Mouse (Mus musculus): ENCODE data around the gene Taf5l. TPM values are rescaled to one million over a fixed set of nuclear protein-coding genes. Genes with fewer than 3 reads are reported as not detected.

The Taf5l gene
- 45.9 and 47.6 TPM in 2 replicates for polyA plus RNA-seq (2014; fragmentation: Nextera tagmentation; extraction: Ambion mirVana)

DNA sequence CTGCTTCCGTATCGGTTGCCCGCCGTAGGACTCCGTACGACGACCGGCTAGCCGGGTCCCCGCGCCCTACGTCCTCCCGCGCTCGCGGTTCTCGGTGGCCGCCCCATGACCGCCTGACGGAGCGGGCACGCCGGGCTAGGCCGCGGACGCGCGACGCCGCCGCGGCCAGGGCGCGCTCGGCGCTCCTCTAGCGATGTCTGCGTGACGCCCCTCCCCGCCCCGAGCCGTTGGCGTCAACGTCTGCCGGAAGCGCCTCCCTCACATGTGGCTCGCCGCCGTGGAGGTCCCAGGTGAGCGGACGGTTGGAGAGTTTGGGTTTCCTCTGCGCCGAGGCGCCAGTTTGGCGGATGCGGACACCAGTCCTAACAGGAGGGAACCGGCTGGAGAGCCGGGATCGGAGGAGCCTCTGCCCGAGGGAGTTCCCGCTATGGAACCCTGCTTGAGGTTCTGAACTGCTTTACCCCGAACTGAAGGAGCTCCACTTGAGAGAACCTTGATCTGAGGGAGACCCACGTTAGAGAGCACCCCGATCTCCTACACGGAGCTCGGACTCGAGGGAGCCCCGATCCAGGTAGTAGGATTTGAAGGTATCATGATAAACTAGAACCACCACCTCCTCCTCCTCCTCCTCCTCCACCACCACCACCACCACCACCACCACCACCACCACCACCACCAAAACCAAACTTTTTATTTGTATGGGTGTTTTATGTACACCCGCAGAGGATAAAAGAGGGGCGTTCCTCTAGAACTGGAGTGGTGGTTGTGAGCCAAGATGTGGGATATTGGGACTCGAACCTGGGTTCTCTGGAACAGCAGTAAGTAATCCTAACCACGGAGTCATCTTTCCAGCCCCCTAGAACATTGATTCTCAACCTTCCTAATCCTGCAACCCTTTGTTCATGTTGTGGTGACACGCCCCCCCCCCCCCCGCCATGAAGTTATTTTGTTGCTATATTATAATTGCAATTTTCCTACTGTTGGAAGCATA, at the start of gene Taf5l, which contains the start of gene Urb2:
Gene Taf5l, minus strand, starts transcription at position 161 of the 991 bp plus-strand sequence.
Gene Urb2, plus strand, starts transcription at position 272 of the 991 bp plus-strand sequence.
- no peaks in the 10 kb centered on the region for H3K9me3 ChIP-seq (ENCODE audit: control insufficient read depth, low read length)
- H3K4me2 ChIP-seq (ENCODE audit: low read depth, low read length, severe bottlenecking), result peak within 1 kb of the TSS; percentile 68
- WGBS, result under 1% methylated on average over 67 of the region's 74 CpGs
- no peaks in the 10 kb centered on the region for H3K27me3 ChIP-seq (ENCODE audit: control insufficient read depth, insufficient read depth, low read length)
- peak; percentile 96 for DNase-seq (ENCODE audit: low spot score)
- peak within 1 kb of the TSS; percentile 83 for H3K4me3 ChIP-seq (ENCODE audit: low read depth, low read length)
- peak; percentile 92 for ATAC-seq (replicated peaks; ENCODE audit: low FRiP score)
- H3K9ac ChIP-seq (ENCODE audit: low read length), result peak within 1 kb of the TSS; percentile 82
- H3K4me1 ChIP-seq (replicated peaks; ENCODE audit: control insufficient read depth, insufficient read depth, low read length), result peaks cover 12% of the 10 kb centered on the region
- H3K36me3 ChIP-seq (ENCODE audit: control insufficient read depth, insufficient read depth, low read length), result no peaks in the 10 kb centered on the region
- H3K27ac ChIP-seq (ENCODE audit: low read depth, low read length), result peak within 1 kb of the TSS; percentile 70

DNA sequence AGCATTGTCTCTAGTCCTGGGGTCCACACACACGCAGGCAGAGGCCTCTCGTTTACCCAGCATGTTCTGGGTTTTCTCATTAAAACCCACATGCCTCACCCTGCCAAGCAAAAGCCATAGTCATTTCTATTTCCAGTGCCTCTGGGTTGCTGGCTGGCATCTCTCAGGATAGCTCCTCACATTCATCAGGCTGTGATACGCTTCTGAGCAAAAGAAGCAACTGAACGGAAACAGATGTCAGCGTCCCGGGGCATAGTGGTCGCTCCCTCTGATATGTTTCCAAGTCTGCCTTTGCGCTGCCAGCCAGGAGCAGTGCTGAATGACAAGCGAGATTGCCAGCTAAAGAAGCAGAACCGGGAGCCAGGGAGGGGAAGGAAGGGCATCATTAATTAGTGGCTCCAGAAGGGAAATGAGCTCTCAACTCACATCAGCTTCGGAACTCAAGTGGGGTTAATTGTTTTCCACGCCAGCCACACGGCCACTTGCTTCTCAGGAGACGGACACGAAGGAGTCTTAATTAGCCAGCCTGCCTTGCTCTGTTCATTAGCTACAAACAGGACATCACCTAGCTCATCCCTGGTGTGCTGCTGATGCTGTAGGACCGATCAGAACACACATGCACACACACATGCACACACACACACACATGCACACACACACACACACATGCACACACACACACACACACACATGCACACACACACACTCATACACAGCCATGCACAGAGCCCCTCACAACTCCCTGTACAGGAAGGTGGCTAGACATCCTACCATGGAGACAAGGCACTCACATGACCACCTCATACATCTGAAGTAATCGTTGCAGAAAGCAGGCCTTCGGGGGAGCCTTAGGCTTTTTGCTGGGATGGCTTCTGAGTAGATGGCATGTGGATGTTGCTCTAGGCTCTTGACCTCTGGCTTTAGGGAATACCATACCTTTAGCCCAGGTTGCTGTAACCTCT, 49.4 kb upstream of the Taf5l start:
- H3K4me2 ChIP-seq (ENCODE audit: low read depth, low read length, severe bottlenecking), result no peak overlapping the region
- WGBS, result 45% methylated on average over 18 of the region's 18 CpGs

DNA sequence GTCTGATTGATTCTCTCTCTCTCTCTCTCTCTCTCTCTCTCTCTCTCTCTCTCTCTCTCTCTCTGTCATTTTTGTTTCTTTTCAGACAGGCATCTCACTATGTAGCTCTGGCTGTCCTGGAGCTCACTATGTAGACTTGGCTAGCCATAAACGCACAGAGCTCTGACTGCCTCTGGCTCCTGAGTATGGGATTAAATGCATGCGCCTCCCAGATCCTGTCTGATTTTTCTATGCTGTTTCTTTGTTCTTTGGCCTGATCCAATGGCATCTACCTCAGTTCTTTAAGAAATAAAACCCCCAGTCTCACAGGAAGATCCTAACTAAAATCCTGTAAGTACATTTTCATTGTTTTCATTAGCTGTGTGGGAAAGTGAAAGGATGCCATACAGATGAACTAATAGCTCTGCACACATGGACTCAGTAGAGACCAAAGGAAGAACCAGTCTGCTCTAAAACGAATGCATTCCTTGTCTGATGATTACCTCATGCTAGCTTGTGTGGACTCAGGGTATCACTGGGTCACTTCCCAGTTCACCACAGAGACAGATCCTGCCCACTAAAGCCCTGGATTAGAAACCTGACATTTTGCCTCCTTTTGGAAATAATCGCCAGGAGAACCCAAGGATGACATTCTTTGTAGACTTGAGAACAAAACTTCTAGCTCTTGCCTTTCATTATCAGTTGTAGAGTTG, 46.0 kb upstream of the Taf5l start:
- ATAC-seq (replicated peaks; ENCODE audit: low FRiP score) (no peak), DNase-seq (ENCODE audit: low spot score) (no peak)
- no peaks in the 10 kb centered on the region for H3K36me3 ChIP-seq (ENCODE audit: control insufficient read depth, insufficient read depth, low read length)
- no peak overlapping the region for H3K4me3 ChIP-seq (ENCODE audit: low read depth, low read length)
- H3K4me1 ChIP-seq (replicated peaks; ENCODE audit: control insufficient read depth, insufficient read depth, low read length), result no peaks in the 10 kb centered on the region
- H3K27ac ChIP-seq (ENCODE audit: low read depth, low read length), result no peak overlapping the region
- H3K9ac ChIP-seq (ENCODE audit: low read length), result no peak overlapping the region
- 83% methylated on average over 4 of the region's 4 CpGs for WGBS
- no peaks in the 10 kb centered on the region for H3K27me3 ChIP-seq (ENCODE audit: control insufficient read depth, insufficient read depth, low read length)
- H3K9me3 ChIP-seq (ENCODE audit: control insufficient read depth, low read length), result no peaks in the 10 kb centered on the region
- H3K4me2 ChIP-seq (ENCODE audit: low read depth, low read length, severe bottlenecking), result no peak overlapping the region

More for the DNA sequence above, 49.4 kb upstream of the Taf5l start:
- Histone ChIP-seq H3K27ac (ENCODE audit: low read depth, low read length) (no peak overlapping the region), H3K4me1 (replicated peaks; ENCODE audit: control insufficient read depth, insufficient read depth, low read length) (no peaks in the 10 kb centered on the region), H3K36me3 (ENCODE audit: control insufficient read depth, insufficient read depth, low read length) (no peaks in the 10 kb centered on the region), H3K27me3 (ENCODE audit: control insufficient read depth, insufficient read depth, low read length) (no peaks in the 10 kb centered on the region), H3K4me3 (ENCODE audit: low read depth, low read length) (no peak overlapping the region), H3K9ac (ENCODE audit: low read length) (no peak overlapping the region), H3K9me3 (ENCODE audit: control insufficient read depth, low read length) (no peaks in the 10 kb centered on the region)
- no peak for DNase-seq (ENCODE audit: low spot score)
- ATAC-seq (replicated peaks; ENCODE audit: low FRiP score), result no peak

DNA sequence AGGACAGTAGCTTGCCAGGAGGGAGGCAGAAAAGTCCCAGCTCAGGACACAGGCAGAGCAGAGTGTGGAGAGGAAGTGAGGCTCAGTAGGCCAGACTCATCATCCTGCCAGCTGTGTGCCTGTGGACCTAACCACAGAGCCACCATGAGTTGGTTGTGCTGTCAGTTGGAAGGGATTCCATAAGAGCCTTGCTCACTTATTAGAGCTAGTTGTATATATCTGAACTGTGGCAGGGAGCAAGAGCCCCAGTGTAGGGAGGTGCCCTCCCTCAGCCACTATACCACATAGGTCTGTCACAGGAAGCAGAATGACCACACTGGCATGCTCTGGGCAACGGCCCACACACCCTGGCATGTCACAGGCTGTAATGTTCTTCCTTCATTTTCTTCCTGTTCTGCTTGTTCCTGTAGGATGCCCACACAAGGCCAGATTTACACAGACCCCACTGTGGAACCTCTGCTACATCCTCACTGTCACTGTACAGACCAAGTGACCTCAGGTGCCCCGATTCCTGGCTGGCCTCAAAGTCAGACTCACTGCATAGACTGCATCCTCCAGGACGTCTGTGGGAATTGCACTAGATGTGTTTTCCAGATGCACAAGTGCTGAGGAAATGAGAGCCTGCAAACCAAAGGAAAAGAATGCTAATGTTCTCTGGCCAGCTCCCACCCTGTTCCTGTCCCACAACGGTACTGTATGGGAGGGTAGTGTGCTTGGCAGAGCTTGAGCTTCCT, 45.3 kb upstream of the Taf5l start:
- no peaks in the 10 kb centered on the region for H3K36me3 ChIP-seq (ENCODE audit: control insufficient read depth, insufficient read depth, low read length)
- no peaks in the 10 kb centered on the region for H3K27me3 ChIP-seq (ENCODE audit: control insufficient read depth, insufficient read depth, low read length)
- no peaks in the 10 kb centered on the region for H3K4me1 ChIP-seq (replicated peaks; ENCODE audit: control insufficient read depth, insufficient read depth, low read length)
- no peak overlapping the region for H3K9ac ChIP-seq (ENCODE audit: low read length)
- H3K27ac ChIP-seq (ENCODE audit: low read depth, low read length), result no peak overlapping the region
- ATAC-seq (replicated peaks; ENCODE audit: low FRiP score) (no peak), DNase-seq (ENCODE audit: low spot score) (no peak)
- H3K9me3 ChIP-seq (ENCODE audit: control insufficient read depth, low read length), result no peaks in the 10 kb centered on the region
- WGBS, result 80% methylated on average over 4 of the region's 4 CpGs
- H3K4me3 ChIP-seq (ENCODE audit: low read depth, low read length), result no peak overlapping the region
- H3K4me2 ChIP-seq (ENCODE audit: low read depth, low read length, severe bottlenecking), result no peak overlapping the region

DNA sequence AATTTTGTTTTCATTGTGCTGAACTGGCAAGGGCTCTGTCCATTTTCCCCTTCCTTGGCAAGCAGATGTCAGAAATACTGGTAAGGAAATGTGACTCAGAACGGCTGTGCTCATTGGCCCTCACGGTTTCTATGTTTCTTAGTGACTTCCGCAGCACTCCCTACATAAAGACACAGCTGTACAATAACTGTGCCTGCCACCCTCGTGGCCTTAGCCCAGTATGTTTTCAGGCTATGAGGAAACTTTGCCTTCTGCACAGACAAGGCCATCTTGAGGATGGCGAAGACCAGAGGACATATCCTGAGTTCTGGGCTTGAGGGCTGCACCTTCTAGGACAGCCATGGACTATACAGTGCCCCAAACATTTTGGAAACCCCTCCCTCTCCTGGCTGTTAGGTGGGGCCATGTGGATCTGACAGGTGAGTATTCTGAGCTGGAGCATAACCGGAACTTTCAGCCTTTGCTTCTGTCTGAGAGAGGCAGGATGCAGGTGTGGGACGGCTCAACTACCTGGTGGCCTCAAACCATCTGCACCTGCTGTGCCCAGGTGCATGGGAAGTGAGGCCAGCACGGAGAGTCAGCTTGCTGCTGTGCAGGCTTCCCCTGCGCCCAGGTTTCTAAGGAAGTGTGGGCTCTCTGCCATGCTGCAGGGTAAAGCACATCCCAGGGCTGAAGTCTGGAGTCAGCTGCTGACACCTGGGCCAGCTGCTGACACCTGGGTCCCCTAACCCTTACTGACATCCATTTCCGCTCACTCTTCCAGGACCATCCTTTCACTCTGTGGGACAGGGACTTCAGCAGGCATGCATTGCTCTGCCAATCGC, 35.8 kb upstream of the Taf5l start:
- Histone ChIP-seq H3K36me3 (ENCODE audit: control insufficient read depth, insufficient read depth, low read length) (no peaks in the 10 kb centered on the region), H3K4me3 (ENCODE audit: low read depth, low read length) (no peak overlapping the region), H3K9me3 (ENCODE audit: control insufficient read depth, low read length) (no peaks in the 10 kb centered on the region), H3K9ac (ENCODE audit: low read length) (no peak overlapping the region), H3K27ac (ENCODE audit: low read depth, low read length) (no peak overlapping the region), H3K4me2 (ENCODE audit: low read depth, low read length, severe bottlenecking) (no peak overlapping the region), H3K4me1 (replicated peaks; ENCODE audit: control insufficient read depth, insufficient read depth, low read length) (no peaks in the 10 kb centered on the region), H3K27me3 (ENCODE audit: control insufficient read depth, insufficient read depth, low read length) (no peaks in the 10 kb centered on the region)
- WGBS, result 81% methylated on average over 11 of the region's 11 CpGs
- ATAC-seq (replicated peaks; ENCODE audit: low FRiP score), result no peak
- no peak for DNase-seq (ENCODE audit: low spot score)

DNA sequence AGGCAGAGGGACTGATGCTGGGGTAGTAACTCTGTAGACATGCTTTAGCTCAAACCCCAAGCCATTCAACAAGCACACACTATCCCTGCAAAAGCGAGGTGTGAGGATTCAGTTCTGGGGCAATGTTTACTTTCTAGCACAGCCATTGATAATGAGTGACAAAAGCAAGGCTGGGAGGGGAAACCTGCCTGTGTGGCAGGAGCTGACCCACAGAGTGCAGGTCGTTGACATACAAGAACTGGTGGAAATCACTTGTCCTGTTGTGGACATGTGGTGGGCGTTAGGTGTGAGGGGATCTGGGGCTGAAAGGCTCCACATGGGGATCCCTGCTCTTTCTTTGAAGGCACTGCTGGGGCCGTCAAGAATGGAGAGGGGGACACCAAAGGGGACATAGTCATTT, 31.4 kb upstream of the Taf5l start:
- Histone ChIP-seq H3K4me1 (replicated peaks; ENCODE audit: control insufficient read depth, insufficient read depth, low read length) (no peaks in the 10 kb centered on the region), H3K27me3 (ENCODE audit: control insufficient read depth, insufficient read depth, low read length) (no peaks in the 10 kb centered on the region), H3K36me3 (ENCODE audit: control insufficient read depth, insufficient read depth, low read length) (no peaks in the 10 kb centered on the region; the same call in 1 of the 2 replicates), H3K9ac (ENCODE audit: low read length) (no peak overlapping the region), H3K27ac (ENCODE audit: low read depth, low read length) (no peak overlapping the region), H3K4me3 (ENCODE audit: low read depth, low read length) (no peak overlapping the region), H3K9me3 (ENCODE audit: control insufficient read depth, low read length) (no peaks in the 10 kb centered on the region), H3K4me2 (ENCODE audit: low read depth, low read length, severe bottlenecking) (no peak overlapping the region)
- no peak for DNase-seq (ENCODE audit: low spot score)
- ATAC-seq (replicated peaks; ENCODE audit: low FRiP score), result no peak
- 72% methylated on average over 4 of the region's 4 CpGs for WGBS

DNA sequence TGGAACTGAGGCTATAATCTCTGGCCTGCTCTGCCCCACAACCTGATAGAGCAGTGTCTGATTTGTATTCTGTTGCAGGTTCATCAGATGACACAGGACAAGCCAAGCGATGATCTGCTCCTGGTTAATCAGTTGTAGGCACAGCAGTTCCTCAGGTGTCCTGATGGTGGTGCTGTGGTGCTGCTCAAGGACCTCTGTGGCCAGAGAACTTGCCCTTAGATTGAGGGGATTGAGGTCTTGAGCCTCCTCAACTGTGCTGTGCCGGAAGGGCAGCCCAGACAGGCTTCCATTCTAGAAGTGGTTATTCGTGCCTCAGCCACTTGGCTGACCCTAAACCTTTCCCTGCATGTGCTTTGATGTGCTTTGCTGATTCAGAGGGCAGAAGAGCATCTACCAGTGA, 30.9 kb upstream of the Taf5l start:
- H3K4me3 ChIP-seq (ENCODE audit: low read depth, low read length), result no peak overlapping the region

More for the DNA sequence above, 30.9 kb upstream of the Taf5l start:
- peak; percentile 84 for DNase-seq (ENCODE audit: low spot score)
- peak; percentile 30; the same call in 1 of the 2 replicates for ATAC-seq (replicated peaks; ENCODE audit: low FRiP score)
- H3K4me2 ChIP-seq (ENCODE audit: low read depth, low read length, severe bottlenecking), result no peak overlapping the region
- WGBS, result 18% methylated on average over 3 of the region's 3 CpGs
- H3K36me3 ChIP-seq (ENCODE audit: control insufficient read depth, insufficient read depth, low read length), result no peaks in the 10 kb centered on the region; the same call in 1 of the 2 replicates
- H3K9ac ChIP-seq (ENCODE audit: low read length), result no peak overlapping the region
- H3K27ac ChIP-seq (ENCODE audit: low read depth, low read length), result no peak overlapping the region
- H3K4me1 ChIP-seq (replicated peaks; ENCODE audit: control insufficient read depth, insufficient read depth, low read length), result no peaks in the 10 kb centered on the region
- no peaks in the 10 kb centered on the region for H3K27me3 ChIP-seq (ENCODE audit: control insufficient read depth, insufficient read depth, low read length)
- no peaks in the 10 kb centered on the region for H3K9me3 ChIP-seq (ENCODE audit: control insufficient read depth, low read length)
